Mouse (Mus musculus) MEL (cell line): ENCODE measurements at regions not wholly inside any gene's neighbourhood (a gene's known extent, or its start where the extent isn't known, plus 50 kb on each side); places are given as distances from the start of the nearest gene placed in this dataset.

Source experiments
- DNase-seq: peaks from one replicate; pipeline ENCODE4 v3.0.0; 2011; ENCODE audit warnings: low read depth, low spot score
- H3K27ac ChIP-seq: 2 replicates; pipeline ENCODE4 v1.5.1; 2012; ENCODE audit warnings: low read depth, mild to moderate bottlenecking, control low read depth, low read length, moderate library complexity; ENCODE audit not compliant: control insufficient read depth
- H3K27me3 ChIP-seq, 2 experiments: fragments of 150-350 bp in 1 of 2; sonication (generic) in 1 of 2; 2 replicates each; pipeline ENCODE4 v1.6.1; 2012; ENCODE audit warnings: low read length in 2 of 2, mild to moderate bottlenecking in 2 of 2, improper control_type of control experiment in 1 of 2, moderate library complexity in 1 of 2; ENCODE audit not compliant: insufficient read depth in 2 of 2, control insufficient read depth in 1 of 2
- H3K36me3 ChIP-seq, 2 experiments: 2 replicates each; pipeline ENCODE4 v1.6.1; 2012 to 2014; ENCODE audit warnings: low read length in 2 of 2, improper control_type of control experiment in 1 of 2, inconsistent platforms in 1 of 2, mild to moderate bottlenecking in 1 of 2; ENCODE audit not compliant: insufficient read depth in 2 of 2, control insufficient read depth in 1 of 2
- H3K4me1 ChIP-seq, 2 experiments: fragments of 150-350 bp in 1 of 2; sonication (generic) in 1 of 2; 2 replicates each; pipeline ENCODE4 v1.6.1; 2012; ENCODE audit warnings: low read length in 2 of 2, improper control_type of control experiment in 1 of 2, mild to moderate bottlenecking in 1 of 2; ENCODE audit not compliant: insufficient read depth in 2 of 2, control insufficient read depth in 1 of 2
- H3K4me3 ChIP-seq, 2 experiments: fragments of 150-350 bp in 1 of 2; sonication (generic) in 1 of 2; 2 replicates each; pipeline ENCODE4 v1.5.1; 2012; ENCODE audit warnings: low read depth in 2 of 2, low read length in 2 of 2, mild to moderate bottlenecking in 2 of 2, moderate library complexity in 2 of 2, control low read depth in 1 of 2, improper control_type of control experiment in 1 of 2; ENCODE audit not compliant: control insufficient read depth in 1 of 2, insufficient read depth in 1 of 2
- H3K79me2 ChIP-seq: 2 replicates; pipeline ENCODE4 v1.6.1; 2012; ENCODE audit warnings: mild to moderate bottlenecking, low read length, moderate library complexity; ENCODE audit not compliant: control insufficient read depth, poor library complexity, insufficient read depth
- H3K9ac ChIP-seq: 2 replicates; pipeline ENCODE4 v1.6.1; 2012; ENCODE audit warnings: low read depth, mild to moderate bottlenecking, control low read depth, low read length, moderate library complexity; ENCODE audit not compliant: control insufficient read depth, poor library complexity, severe bottlenecking
- H3K9me3 ChIP-seq: fragments of 150-350 bp; sonication (generic); replicated peaks from 2 replicates; pipeline ENCODE4 v1.6.1; 2012; ENCODE audit warnings: mild to moderate bottlenecking, low read length, improper control_type of control experiment, moderate library complexity; ENCODE audit not compliant: insufficient read depth
- CHD2 ChIP-seq: IDR thresholded peaks from 2 replicates; pipeline ENCODE4 v1.6.1; 2011; ENCODE audit warnings: low read length, improper control_type of control experiment
- CTCF ChIP-seq, 3 experiments: IDR thresholded peaks in 2 of 3; conservative IDR thresholded peaks in 1 of 3; 2 replicates each; pipeline ENCODE4 v1.5.1; 2011 to 2012; ENCODE audit warnings: low read length in 3 of 3, low read depth in 2 of 3, mild to moderate bottlenecking in 2 of 3, improper control_type of control experiment in 1 of 3, inconsistent platforms in 1 of 3, mixed read lengths in 1 of 3, moderate library complexity in 1 of 3; ENCODE audit not compliant: control insufficient read depth in 1 of 3, insufficient read depth in 1 of 3, poor library complexity in 1 of 3, severe bottlenecking in 1 of 3
- EP300 ChIP-seq, 2 experiments: IDR thresholded peaks; 2 replicates each; pipeline ENCODE4 v1.6.1; 2011; ENCODE audit warnings: improper control_type of control experiment in 2 of 2, low read length in 2 of 2, low read depth in 1 of 2, mild to moderate bottlenecking in 1 of 2
- MAFK ChIP-seq: IDR thresholded peaks from 2 replicates; pipeline ENCODE4 v1.6.1; 2011; ENCODE audit warnings: low read depth, mild to moderate bottlenecking, low read length, improper control_type of control experiment, borderline replicate concordance
- MXI1 ChIP-seq: IDR thresholded peaks from 2 replicates; pipeline ENCODE4 v1.6.1; 2011; ENCODE audit warnings: mild to moderate bottlenecking, low read depth, low read length, improper control_type of control experiment
- NELFE ChIP-seq: IDR thresholded peaks from 2 replicates; pipeline ENCODE4 v1.6.1; 2011; ENCODE audit warnings: low read depth, low read length, improper control_type of control experiment
- NRF1 ChIP-seq: IDR thresholded peaks from 2 replicates; pipeline ENCODE4 v1.6.1; 2014; ENCODE audit warnings: low read depth, mild to moderate bottlenecking, inconsistent platforms, low read length, improper control_type of control experiment, moderate library complexity; ENCODE audit not compliant: poor library complexity, insufficient read depth, severe bottlenecking
- POLR2AphosphoS2 ChIP-seq: IDR thresholded peaks from 2 replicates; pipeline ENCODE4 v1.6.1; 2011; ENCODE audit warnings: low read length, improper control_type of control experiment
- POLR2AphosphoS5 ChIP-seq: IDR thresholded peaks from 2 replicates; pipeline ENCODE4 v1.6.1; 2012; ENCODE audit warnings: low read depth, borderline replicate concordance, mild to moderate bottlenecking, inconsistent platforms, low read length, moderate library complexity, mixed read lengths
- SMC3 ChIP-seq: IDR thresholded peaks from 2 replicates; pipeline ENCODE4 v1.6.1; 2011; ENCODE audit warnings: low read depth, low read length, improper control_type of control experiment
- TCF12 ChIP-seq: IDR thresholded peaks from 2 replicates; pipeline ENCODE4 v1.6.1; 2014; ENCODE audit warnings: low read depth, mild to moderate bottlenecking, inconsistent platforms, low read length, improper control_type of control experiment, moderate library complexity
- USF2 ChIP-seq, 2 experiments: IDR thresholded peaks; 2 replicates each; pipeline ENCODE4 v1.6.1; 2011 to 2012; ENCODE audit warnings: improper control_type of control experiment in 2 of 2, low read length in 2 of 2, borderline replicate concordance in 1 of 2, inconsistent platforms in 1 of 2, low read depth in 1 of 2, mild to moderate bottlenecking in 1 of 2; ENCODE audit not compliant: insufficient read depth in 1 of 2
- ZC3H11A ChIP-seq: IDR thresholded peaks from 2 replicates; pipeline ENCODE4 v1.6.1; 2012; ENCODE audit warnings: low read depth, mild to moderate bottlenecking, inconsistent platforms, low read length, improper control_type of control experiment
- ZKSCAN1 ChIP-seq: IDR thresholded peaks from 2 replicates; pipeline ENCODE4 v1.6.1; 2012; ENCODE audit warnings: low read depth, mild to moderate bottlenecking, inconsistent platforms, low read length, improper control_type of control experiment, moderate library complexity
- ZNF384 ChIP-seq: IDR thresholded peaks from 2 replicates; pipeline ENCODE4 v1.6.1; 2012; ENCODE audit warnings: low read depth, mild to moderate bottlenecking, inconsistent platforms, low read length, improper control_type of control experiment

DNA sequence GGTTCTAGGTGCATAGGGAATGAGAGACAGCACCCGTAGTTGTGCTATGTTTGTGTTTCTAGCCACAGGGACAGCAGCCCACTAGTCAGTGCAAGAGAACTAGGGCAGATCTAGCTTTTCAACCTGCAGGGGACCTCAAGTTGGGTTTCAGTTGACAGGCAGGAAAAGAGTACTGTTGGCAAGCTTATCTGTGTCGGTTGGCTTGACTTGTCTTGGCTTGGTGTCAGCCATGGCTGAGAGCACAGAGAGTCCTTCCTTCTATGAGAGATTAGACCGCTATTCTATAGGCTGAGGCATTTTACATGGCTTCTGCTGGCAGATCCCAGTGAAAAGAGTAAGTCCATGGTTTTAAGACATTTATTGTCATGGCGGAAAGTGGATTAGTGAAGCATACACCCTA lies 693.7 kb upstream of the Tyrp1 start (continued):
- no peak for TF ChIP-seq MAFK

DNA sequence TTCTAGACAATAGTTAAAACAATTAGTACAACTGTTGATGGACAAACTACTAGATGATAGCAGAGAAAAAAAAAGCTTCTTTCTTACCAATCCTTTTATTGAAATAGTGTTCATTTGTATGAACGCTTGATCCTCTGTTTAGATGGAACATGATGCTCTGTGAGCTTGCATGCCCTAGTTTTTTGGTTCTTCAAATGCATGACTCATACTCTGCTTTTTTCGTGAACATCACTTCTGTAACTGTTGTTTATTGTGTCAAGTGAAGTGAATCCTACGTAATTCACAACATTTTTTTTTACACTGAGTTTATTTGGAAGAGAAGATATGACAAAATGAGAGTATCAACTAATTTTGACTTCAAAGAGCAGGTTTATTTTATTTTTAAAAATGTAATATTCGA lies 674.1 kb upstream of the Tyrp1 start:
- Histone ChIP-seq H3K4me3 (no peak overlapping the region), H3K79me2 (no peaks in the 10 kb centered on the region), H3K9me3 (no peaks in the 10 kb centered on the region)

DNA sequence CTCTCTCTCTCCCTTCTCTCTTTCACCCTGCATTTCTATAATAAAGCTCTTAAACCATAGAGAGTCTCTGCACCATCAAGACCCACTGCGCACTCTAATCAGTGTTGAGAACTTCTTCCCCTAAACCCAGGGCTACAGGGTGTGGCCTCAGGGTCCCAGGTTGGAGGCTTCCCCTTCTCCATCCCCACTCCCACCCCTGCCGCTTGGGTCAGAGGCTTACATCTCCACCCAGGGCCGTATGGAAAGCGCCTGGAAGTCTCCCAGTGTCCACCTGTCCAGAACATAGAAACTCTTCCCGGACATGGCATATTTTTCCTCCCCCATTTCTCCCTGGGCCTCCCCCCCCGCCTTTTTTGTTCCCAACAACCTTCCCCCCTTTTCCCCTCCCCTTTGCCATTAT lies 660.7 kb upstream of the Tyrp1 start:
- TF ChIP-seq NELFE = no peak
- TF ChIP-seq POLR2AphosphoS2 = no peak
- no peak for TF ChIP-seq CTCF (IDR thresholded peaks at IDR 0.05 in 2 of 3, conservative IDR thresholded peaks at IDR 0.05 in 1 of 3; ENCODE audit: control insufficient read depth in 1 of 3, insufficient read depth in 1 of 3, low read depth in 2 of 3, low read length in 3 of 3, poor library complexity in 1 of 3, severe bottlenecking in 1 of 3)
- H3K4me1 ChIP-seq = no peaks in the 10 kb centered on the region
- H3K9ac ChIP-seq = no peak overlapping the region
- no peaks in the 10 kb centered on the region for H3K27me3 ChIP-seq
- no peak for DNase-seq
- no peaks in the 10 kb centered on the region for H3K36me3 ChIP-seq
- H3K79me2 ChIP-seq = no peaks in the 10 kb centered on the region
- no peak overlapping the region for H3K4me3 ChIP-seq
- no peaks in the 10 kb centered on the region for H3K9me3 ChIP-seq
- no peak overlapping the region for H3K27ac ChIP-seq

More for the DNA sequence above, 674.1 kb upstream of the Tyrp1 start:
- H3K36me3 ChIP-seq = no peaks in the 10 kb centered on the region
- TF ChIP-seq SMC3 (no peak), CHD2 (no peak), ZNF384 (no peak), EP300 (IDR thresholded peaks at IDR 0.05; ENCODE audit: low read depth in 1 of 2, low read length in 2 of 2) (no peak), MXI1 (no peak), POLR2AphosphoS2 (no peak), ZC3H11A (no peak), TCF12 (no peak), POLR2AphosphoS5 (no peak), NRF1 (no peak)
- H3K4me1 ChIP-seq = no peaks in the 10 kb centered on the region
- H3K9ac ChIP-seq = no peak overlapping the region
- H3K27ac ChIP-seq = no peak overlapping the region
- no peak for DNase-seq
- no peaks in the 10 kb centered on the region for H3K27me3 ChIP-seq

DNA sequence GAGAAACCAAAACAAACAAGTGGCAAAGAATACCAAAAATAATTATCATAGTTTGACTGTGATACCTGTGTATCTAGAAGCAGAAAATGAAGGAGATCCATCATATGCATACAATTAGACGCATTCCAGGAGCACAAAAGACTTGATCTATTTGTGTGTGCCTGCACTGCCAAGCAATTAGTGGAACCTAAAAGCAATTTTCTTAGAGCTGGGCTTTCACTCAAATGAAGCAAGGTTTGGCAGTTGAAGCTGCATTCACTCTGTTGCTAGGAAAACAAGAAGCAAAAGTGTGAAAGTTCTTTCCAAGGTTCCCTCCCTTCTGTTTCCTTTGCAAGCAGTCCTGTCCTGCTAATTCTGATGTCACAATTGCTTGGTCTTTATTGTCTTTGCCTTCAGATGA lies 631.7 kb upstream of the Tyrp1 start:
- TF ChIP-seq ZKSCAN1 (no peak), USF2 (IDR thresholded peaks at IDR 0.05; ENCODE audit: borderline replicate concordance in 1 of 2, insufficient read depth in 1 of 2, low read depth in 1 of 2, low read length in 2 of 2) (no peak)
- H3K9me3 ChIP-seq = no peaks in the 10 kb centered on the region
- no peak for DNase-seq
- H3K36me3 ChIP-seq = no peaks in the 10 kb centered on the region
- H3K79me2 ChIP-seq = no peaks in the 10 kb centered on the region
- no peak overlapping the region for H3K27ac ChIP-seq
- H3K4me1 ChIP-seq = no peaks in the 10 kb centered on the region
- H3K4me3 ChIP-seq = no peak overlapping the region
- no peaks in the 10 kb centered on the region for H3K27me3 ChIP-seq
- H3K9ac ChIP-seq = no peak overlapping the region
